Comparison of ENCODE assay signal across 8 mouse cellular contexts in the genomic region with DNA sequence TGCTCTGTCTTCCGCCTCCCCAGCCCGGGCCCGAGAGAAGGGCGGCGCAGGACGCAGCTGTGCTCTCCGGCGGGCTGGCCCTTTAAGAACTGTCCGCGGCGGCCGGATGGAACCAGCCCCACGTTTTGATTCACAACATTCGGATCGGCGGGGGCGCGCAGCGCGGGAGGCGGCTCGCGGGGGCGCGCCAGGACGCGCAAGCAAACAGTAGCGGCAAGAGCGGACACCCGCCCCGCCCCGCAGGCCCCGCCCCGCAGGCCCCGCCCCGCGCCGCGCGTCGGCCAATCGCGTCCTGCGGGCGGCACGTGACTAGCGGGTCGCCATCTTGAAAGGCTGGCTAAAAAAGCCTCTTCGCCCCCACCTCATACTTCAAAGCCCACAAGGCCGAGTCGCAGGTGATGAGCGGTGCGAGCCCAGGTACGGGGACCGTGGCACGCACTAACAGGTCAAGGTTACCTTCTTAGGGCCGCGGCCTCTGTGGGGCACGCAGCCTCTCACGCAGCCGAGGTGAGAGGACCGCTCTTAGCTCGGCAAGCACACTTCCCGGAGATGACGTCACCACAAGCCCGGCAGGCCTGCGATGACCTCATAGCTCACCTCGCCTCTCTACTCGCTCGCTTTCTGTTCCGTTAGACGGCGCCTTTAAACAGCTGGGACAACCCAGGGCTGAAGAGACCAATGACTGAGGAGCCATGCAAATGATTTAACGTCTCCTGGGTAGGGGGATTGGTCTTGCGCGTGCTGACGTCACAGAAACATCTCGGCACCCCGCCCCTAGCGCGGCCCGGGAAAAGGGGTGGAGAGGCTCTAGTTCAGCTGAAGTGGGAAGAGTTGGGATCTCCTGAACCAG. TPM values are rescaled to one million over a fixed set of nuclear protein-coding genes. Genes with fewer than 3 reads are reported as not detected.
DNase-seq lines count a peak whose midpoint lies in the region; ATAC-seq lines count a peak whose summit lies in the region.

No protein-coding gene starts in this region.

- no peaks in the 10 kb centered on the region for H3K27me3 ChIP-seq in hindbrain, embryonic 10.5 days (ENCODE audit: insufficient read depth, poor library complexity, severe bottlenecking)

- H3K4me1 ChIP-seq in hindbrain, embryonic 10.5 days (replicated peaks), result peaks cover 62% of the 10 kb centered on the region

- peak; percentile 65 for ATAC-seq in frontal cortex, adult (ENCODE audit: low TSS enrichment)

- WGBS in hindbrain, embryonic 10.5 days, result under 1% methylated on average over 82 of the region's 82 CpGs

- H3K27ac ChIP-seq in hindbrain, embryonic 10.5 days, result peak overlapping the region; percentile 98

- H3K9me3 ChIP-seq in hindbrain, embryonic 10.5 days, result no peaks in the 10 kb centered on the region

- DNase-seq in MN1 (ENCODE audit: low spot score), result peak; percentile 97
- peak; percentile 98 for DNase-seq in cerebellum, adult 9-10 months
- DNase-seq in hindbrain, embryonic 10.5 days (ENCODE audit: low spot score), result peak; percentile 98
- DNase-seq in layer of hippocampus, postnatal 10 days (ENCODE audit: low spot score in 2 of 2), result peak; percentile 97 to 99
- peak; percentile 99 for DNase-seq in lung, postnatal 10 days
- DNase-seq in ovary, postnatal 36 days (ENCODE audit: low spot score), result peak; percentile 99
- peak; percentile 97 for DNase-seq in thymus, postnatal 25 days

- peak overlapping the region; percentile 78 for H3K4me3 ChIP-seq in hindbrain, embryonic 10.5 days

- H3K36me3 ChIP-seq in hindbrain, embryonic 10.5 days, result peaks cover 33% of the 10 kb centered on the region

RNA-seq across cellular contexts. Expression of a gene that starts 5.9 kb away (rescaled TPM):
- 106 and 127 TPM in 2 replicates for polyA plus RNA-seq in hindbrain, embryonic 10.5 days (2016; fragmentation: Nextera tagmentation; extraction: Ambion mirVana)
- total RNA-seq in layer of hippocampus, postnatal 10 days (2021), result 100 to 1,000 TPM in 1 of 2 experiments, 10 to 100 TPM in 1; 95.0 to 114 TPM

RNA-seq across cellular contexts. Expression of a gene that starts 13.5 kb away (rescaled TPM):
- polyA plus RNA-seq in hindbrain, embryonic 10.5 days (2016; fragmentation: Nextera tagmentation; extraction: Ambion mirVana), result 0.07 and 0.15 TPM in 2 replicates
- total RNA-seq in layer of hippocampus, postnatal 10 days (2021), result under 1 TPM; 0.16 to 0.20 TPM

Comparison
In these comparisons a context has a peak if more than half of its experiments do, and no peak if none do; other contexts are left out.
1. Peak in every context shown above with its lines: DNase-seq, ATAC-seq, H3K4me3 ChIP-seq and H3K27ac ChIP-seq.